Mouse (Mus musculus) forebrain, embryonic 10.5 days (tissue): Measurements from ENCODE around the gene 5430427O19Rik. TPM values are rescaled to one million over a fixed set of nuclear protein-coding genes. Genes with fewer than 3 reads are reported as not detected.

Source experiments
- DNase-seq: peaks from one replicate; pipeline ENCODE4 v3.0.0-alpha.2; 2017; ENCODE audit warnings: low spot score; ENCODE audit errors: extremely low spot score
- H3K27ac ChIP-seq: fragments of 300-500 bp; sonication (generic); 2 replicates; pipeline ENCODE4 v1.5.1; 2016; ENCODE audit warnings: mild to moderate bottlenecking
- H3K27me3 ChIP-seq: fragments of 300-500 bp; sonication (generic); 2 replicates; pipeline ENCODE4 v1.6.1; 2016; ENCODE audit warnings: mild to moderate bottlenecking; ENCODE audit not compliant: poor library complexity, severe bottlenecking
- H3K36me3 ChIP-seq: fragments of 300-500 bp; sonication (generic); replicated peaks from 2 replicates; pipeline ENCODE4 v1.6.1; 2016; ENCODE audit warnings: mild to moderate bottlenecking, moderate library complexity
- H3K4me1 ChIP-seq: fragments of 300-500 bp; sonication (generic); 2 replicates; pipeline ENCODE4 v1.6.1; 2016
- H3K4me3 ChIP-seq: fragments of 300-500 bp; sonication (generic); 2 replicates; pipeline ENCODE4 v1.5.1; 2016; ENCODE audit warnings: mild to moderate bottlenecking, moderate library complexity
- H3K9me3 ChIP-seq: fragments of 300-500 bp; sonication (generic); 2 replicates; pipeline ENCODE4 v1.6.1; 2016; ENCODE audit warnings: mild to moderate bottlenecking, moderate library complexity
- WGBS: fragments of 180-500 bp; shearing (Covaris S2); methylation state at CpG from one replicate; pipeline ENCODE4 v1.1.7; 2016; 5-methylcytosine and 5-hydroxymethylcytosine counted together
- polyA plus RNA-seq: library from polyadenylated mRNA; unstranded; fragments of >200 nt; fragmentation: Nextera tagmentation; extraction: Ambion mirVana; gene quantifications from 2 replicates; pipeline ENCODE4 v1.2.1, GENCODE M21; 2016

5430427O19Rik gene
- 0.06 and 0.11 TPM in 2 replicates for polyA plus RNA-seq

- H3K27me3 ChIP-seq, result no peaks in the 10 kb centered on the region
- 86% methylated on average over 3 of the region's 3 CpGs for WGBS
- DNase-seq, result no peak
Measured at GRCm38 (mm10) chrX:85869914-85870483, at the start of gene 5430427O19Rik. Gene 5430427O19Rik (plus strand): TSS chrX:85870354.

DNA sequence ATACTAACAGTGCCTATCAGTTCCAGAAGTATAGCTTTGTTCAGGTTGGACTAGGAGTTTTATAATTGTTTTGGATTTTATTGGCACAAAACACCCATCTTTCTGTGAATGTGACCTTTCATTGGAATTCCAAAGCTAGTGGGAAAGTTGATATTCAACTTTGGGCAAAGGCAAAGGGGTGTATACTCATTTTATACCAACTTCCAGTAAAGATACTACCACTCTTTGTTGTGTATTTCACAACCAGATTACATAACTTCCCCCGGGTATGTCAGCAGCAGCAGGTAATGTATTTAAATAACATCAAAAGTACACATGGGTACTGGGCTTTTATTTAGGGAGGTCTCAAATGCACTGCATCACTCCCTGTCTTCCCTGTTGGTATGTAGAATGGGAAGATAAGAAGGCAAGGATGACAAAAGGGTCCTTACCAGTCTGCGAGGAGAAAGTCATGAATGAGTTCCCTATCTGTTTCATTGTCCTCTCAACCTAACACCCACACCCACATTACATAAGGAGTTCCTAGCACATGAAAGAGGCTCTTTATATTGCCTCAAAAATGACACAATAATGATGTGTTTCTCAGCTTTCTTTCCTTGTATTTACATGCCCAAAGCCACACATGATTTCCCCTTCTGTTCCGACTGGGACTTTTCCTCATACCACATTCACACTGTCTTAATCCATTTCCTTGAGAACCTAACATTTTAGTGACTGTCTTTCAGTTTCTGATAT is 42.3 kb upstream of the 5430427O19Rik start:
- H3K9me3 ChIP-seq, result no peaks in the 10 kb centered on the region
- WGBS, result 89% methylated on average over 3 of the region's 3 CpGs
- H3K4me1 ChIP-seq, result no peaks in the 10 kb centered on the region
- no peaks in the 10 kb centered on the region for H3K27me3 ChIP-seq
- H3K27ac ChIP-seq, result no peak overlapping the region
- no peaks in the 10 kb centered on the region for H3K36me3 ChIP-seq
- DNase-seq, result no peak
- no peak overlapping the region for H3K4me3 ChIP-seq

More at GRCm38 (mm10) chrX:85869914-85870483, at the start of gene 5430427O19Rik:
- no peaks in the 10 kb centered on the region for H3K4me1 ChIP-seq
- no peaks in the 10 kb centered on the region for H3K9me3 ChIP-seq
- H3K4me3 ChIP-seq, result no peak within 1 kb of the TSS
- no peak within 1 kb of the TSS for H3K27ac ChIP-seq
- H3K36me3 ChIP-seq, result no peaks in the 10 kb centered on the region

GRCm38 (mm10) chrX:85829000-85829399 is 41.2 kb upstream of the 5430427O19Rik start:
- Histone ChIP-seq H3K27ac (no peak overlapping the region), H3K9me3 (no peaks in the 10 kb centered on the region), H3K4me1 (no peaks in the 10 kb centered on the region), H3K36me3 (no peaks in the 10 kb centered on the region), H3K4me3 (no peak overlapping the region), H3K27me3 (no peaks in the 10 kb centered on the region)
- no peak for DNase-seq

- DNase-seq, result no peak
- Histone ChIP-seq H3K4me3 (no peak overlapping the region), H3K9me3 (no peaks in the 10 kb centered on the region), H3K4me1 (no peaks in the 10 kb centered on the region), H3K27ac (no peak overlapping the region), H3K27me3 (no peaks in the 10 kb centered on the region), H3K36me3 (no peaks in the 10 kb centered on the region)
Measured at GRCm38 (mm10) chrX:85839174-85839573, 31.0 kb upstream of the 5430427O19Rik start.

- 80% methylated on average over 3 of the region's 3 CpGs for WGBS
Measured at GRCm38 (mm10) chrX:85855938-85856337, 14.2 kb upstream of the 5430427O19Rik start.

DNA sequence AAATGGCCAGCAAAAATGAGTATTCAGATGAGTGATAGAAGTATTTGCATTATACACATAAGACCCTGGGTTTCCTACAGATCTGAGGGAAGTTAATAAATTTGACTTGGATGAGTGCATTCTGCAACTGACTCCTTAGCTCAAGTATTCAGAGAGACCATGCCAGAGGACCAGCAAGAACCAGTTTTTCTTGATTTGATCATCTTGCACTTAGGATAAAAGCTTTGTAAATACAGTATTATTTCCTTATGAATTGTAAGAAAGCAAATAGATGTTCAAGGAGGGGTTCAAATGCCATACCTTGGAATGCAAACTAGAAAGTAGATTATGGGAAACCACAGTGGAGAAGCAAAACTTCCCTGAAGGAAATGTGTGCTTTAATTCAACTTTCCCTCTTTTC is 13.0 kb upstream of the 5430427O19Rik start:
- no peaks in the 10 kb centered on the region for H3K36me3 ChIP-seq
- H3K27ac ChIP-seq, result no peak overlapping the region
- no peak overlapping the region for H3K4me3 ChIP-seq
- H3K4me1 ChIP-seq, result no peaks in the 10 kb centered on the region
- H3K27me3 ChIP-seq, result no peaks in the 10 kb centered on the region
- DNase-seq, result no peak
- H3K9me3 ChIP-seq, result no peaks in the 10 kb centered on the region

More at GRCm38 (mm10) chrX:85855938-85856337, 14.2 kb upstream of the 5430427O19Rik start:
- H3K4me3 ChIP-seq, result no peak overlapping the region
- H3K4me1 ChIP-seq, result no peaks in the 10 kb centered on the region
- H3K9me3 ChIP-seq, result no peaks in the 10 kb centered on the region
- H3K27me3 ChIP-seq, result no peaks in the 10 kb centered on the region
- no peaks in the 10 kb centered on the region for H3K36me3 ChIP-seq
- H3K27ac ChIP-seq, result no peak overlapping the region
- DNase-seq, result no peak

DNA sequence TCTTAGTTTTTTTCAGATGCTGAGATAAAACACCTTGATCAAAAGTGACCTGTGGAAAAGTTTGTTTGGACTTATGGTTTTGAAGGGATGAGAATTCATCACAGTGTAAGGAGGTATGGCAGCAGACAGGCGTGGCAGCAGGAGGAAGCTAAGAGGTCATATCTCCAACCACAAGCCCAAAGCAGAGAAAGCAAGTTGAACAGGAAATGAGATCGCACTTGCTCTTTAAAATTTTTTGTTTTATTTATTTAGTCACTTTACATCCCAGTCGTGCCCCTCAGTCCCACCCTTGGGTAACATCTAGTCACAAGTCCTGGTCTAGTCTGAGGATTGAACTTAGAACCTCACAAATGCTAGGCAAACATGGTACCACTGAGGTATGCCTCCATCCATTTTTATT is 2.1 kb upstream of the 5430427O19Rik start:
- DNase-seq, result no peak
- no peaks in the 10 kb centered on the region for H3K4me1 ChIP-seq
- no peaks in the 10 kb centered on the region for H3K36me3 ChIP-seq
- H3K4me3 ChIP-seq, result no peak overlapping the region
- WGBS, result 76% methylated on average over 3 of the region's 3 CpGs
- no peaks in the 10 kb centered on the region for H3K9me3 ChIP-seq
- H3K27ac ChIP-seq, result no peak overlapping the region
- no peaks in the 10 kb centered on the region for H3K27me3 ChIP-seq

DNA sequence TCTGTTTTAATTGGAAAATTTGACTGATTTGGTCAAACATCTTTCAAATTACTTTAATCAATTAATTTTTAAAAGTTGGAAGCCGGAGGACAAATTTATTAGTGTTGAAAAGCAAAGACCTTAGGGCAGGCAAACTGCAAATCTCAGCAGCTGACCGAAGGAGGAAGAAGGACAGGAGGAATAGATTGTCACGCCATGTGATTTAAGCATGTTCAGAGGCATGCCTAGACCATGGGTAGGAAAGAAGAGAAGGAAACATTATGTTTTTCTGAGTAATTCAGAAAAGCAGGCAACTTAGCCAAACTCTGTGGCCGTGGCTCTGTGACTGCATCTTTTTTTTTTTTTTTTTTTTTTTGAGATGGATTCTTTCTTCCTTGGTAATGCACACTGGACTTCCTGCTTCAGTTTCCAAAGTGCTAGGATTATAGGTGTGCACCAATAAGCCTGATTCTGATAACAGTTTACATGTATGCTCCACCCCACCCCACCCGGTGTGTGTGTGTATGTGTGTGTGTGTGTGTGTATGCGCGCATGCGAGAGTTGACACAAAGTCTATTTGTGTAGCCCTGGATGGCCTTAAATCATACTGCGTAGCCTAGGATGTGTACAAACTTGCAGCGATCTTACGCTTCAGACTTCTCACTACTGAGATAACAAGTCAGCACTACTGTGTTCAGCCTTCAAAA is 1.4 kb downstream of the 5430427O19Rik start:
- Histone ChIP-seq H3K27ac (no peak overlapping the region), H3K36me3 (no peaks in the 10 kb centered on the region), H3K4me1 (no peaks in the 10 kb centered on the region), H3K27me3 (no peaks in the 10 kb centered on the region), H3K9me3 (no peaks in the 10 kb centered on the region), H3K4me3 (no peak overlapping the region)
- DNase-seq, result no peak
- 94% methylated on average over 11 of the region's 11 CpGs for WGBS

DNA sequence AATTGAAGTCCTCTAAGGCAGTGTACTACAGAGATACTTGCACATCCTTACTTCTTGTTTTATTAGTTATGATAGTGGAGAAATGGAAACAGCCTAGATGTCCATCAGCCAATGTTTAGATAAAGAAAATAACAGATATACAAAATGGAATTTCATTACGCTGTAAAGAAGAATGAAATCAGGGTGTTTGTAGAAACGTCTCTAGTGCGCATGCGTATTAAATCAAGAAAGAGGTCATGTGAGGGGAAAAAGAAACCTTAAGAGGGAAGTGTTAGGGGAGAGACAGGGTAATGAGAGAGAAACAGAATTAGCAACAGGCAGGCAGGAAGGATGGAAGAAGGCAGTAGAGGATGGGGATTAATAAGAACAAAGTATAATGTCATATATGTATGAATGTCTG is 4.2 kb downstream of the 5430427O19Rik start:
- Histone ChIP-seq H3K27ac (no peak overlapping the region), H3K9me3 (no peaks in the 10 kb centered on the region), H3K36me3 (no peaks in the 10 kb centered on the region), H3K27me3 (no peaks in the 10 kb centered on the region), H3K4me3 (no peak overlapping the region), H3K4me1 (no peaks in the 10 kb centered on the region)
- 91% methylated on average over 4 of the region's 4 CpGs for WGBS
- DNase-seq, result no peak

DNA sequence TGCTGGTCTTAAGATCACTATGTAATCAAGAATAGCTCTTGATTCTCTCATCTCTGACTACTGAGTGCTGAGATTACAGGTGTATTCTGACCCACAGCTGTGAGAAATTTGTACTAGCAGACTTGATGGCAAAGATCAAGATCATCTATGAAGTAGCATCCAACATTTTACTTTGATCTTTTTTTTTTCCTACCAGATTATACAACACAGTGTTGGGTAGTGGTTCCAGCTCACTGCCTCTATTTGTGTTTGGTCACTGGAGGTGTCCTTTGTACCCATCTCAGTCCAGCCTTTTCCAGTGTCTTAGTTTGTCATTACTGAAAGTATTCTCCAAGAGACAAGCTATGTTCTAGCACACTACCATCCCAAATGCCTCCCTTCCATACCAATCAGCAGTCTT is 5.8 kb downstream of the 5430427O19Rik start:
- Histone ChIP-seq H3K36me3 (no peaks in the 10 kb centered on the region), H3K27me3 (0 out of 2 replicates have a peak, but pooled peaks cover 6% of the 10 kb centered on the region), H3K4me1 (no peaks in the 10 kb centered on the region), H3K9me3 (no peaks in the 10 kb centered on the region), H3K27ac (no peak overlapping the region), H3K4me3 (no peak overlapping the region)
- DNase-seq, result no peak

DNA sequence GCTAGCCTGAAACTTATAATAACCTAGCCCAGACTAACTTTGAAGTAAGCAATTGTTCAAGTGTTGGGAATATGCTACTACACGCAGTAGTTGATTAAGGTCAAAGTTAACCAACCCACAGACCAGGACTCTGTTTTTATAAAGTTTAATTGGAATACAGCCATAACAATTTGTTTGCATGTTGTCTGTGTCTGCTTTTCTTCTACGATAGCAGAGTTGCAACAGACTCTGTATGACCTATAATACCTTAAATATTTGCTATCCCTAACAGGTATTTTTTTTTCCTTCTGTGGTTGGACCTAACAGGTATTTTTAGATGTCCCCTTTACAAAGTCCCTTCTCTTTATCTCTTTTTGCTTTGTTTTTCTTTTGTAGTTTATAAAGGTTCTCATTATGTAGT is 7.6 kb downstream of the 5430427O19Rik start:
- Histone ChIP-seq H3K36me3 (no peaks in the 10 kb centered on the region), H3K27me3 (0 out of 2 replicates have a peak, but pooled peaks cover 6% of the 10 kb centered on the region), H3K9me3 (no peaks in the 10 kb centered on the region), H3K4me1 (no peaks in the 10 kb centered on the region), H3K4me3 (no peak overlapping the region), H3K27ac (no peak overlapping the region)
- 89% methylated on average over 2 of the region's 2 CpGs for WGBS
- no peak for DNase-seq

GRCm38 (mm10) chrX:85878293-85878692 is 8.1 kb downstream of the 5430427O19Rik start:
- Histone ChIP-seq H3K27ac (no peak overlapping the region), H3K4me1 (no peaks in the 10 kb centered on the region)
- DNase-seq, result no peak

More at GRCm38 (mm10) chrX:85878293-85878692, 8.1 kb downstream of the 5430427O19Rik start:
- H3K9me3 ChIP-seq, result no peaks in the 10 kb centered on the region
- no peaks in the 10 kb centered on the region for H3K36me3 ChIP-seq
- no peak overlapping the region for H3K4me3 ChIP-seq
- 0 out of 2 replicates have a peak, but pooled peaks cover 6% of the 10 kb centered on the region for H3K27me3 ChIP-seq
